Mouse (Mus musculus): Measurements from ENCODE around the gene 6430571L13Rik. TPM values are rescaled to one million over a fixed set of nuclear protein-coding genes. Genes with fewer than 3 reads are reported as not detected.

The 6430571L13Rik gene
- total RNA-seq (2018; cell fraction: chromatin; rRNA removed), result under 1 TPM in 2 of 26 experiments, not detected in 24; 0.33 to 0.34 TPM
- under 1 TPM in 5 of 26 experiments, not detected in 21; 0.05 to 0.07 (median 0.05) TPM for total RNA-seq (2018; cell fraction: cytosol; rRNA removed)
- total RNA-seq (2018; cell fraction: nucleus; rRNA removed), result under 1 TPM in 1 of 26 experiments, not detected in 25; 0.41 TPM
- polyA plus RNA-seq (2018), result not detected in 3 replicates

- peak within 1 kb of the TSS; percentile 24; the same call in 1 of the 2 replicates for H3K4me3 ChIP-seq (ENCODE audit: inconsistent target)
- H3K36me3 ChIP-seq (ENCODE audit: inconsistent target), result no peaks in the 10 kb centered on the region
- H3K79me2 ChIP-seq (ENCODE audit: inconsistent target), result no peaks in the 10 kb centered on the region
- no peak within 1 kb of the TSS for H3K27ac ChIP-seq
- WGBS (ENCODE audit: missing documents), result under 1% methylated on average over 29 of the region's 34 CpGs
These were observed at the start of gene 6430571L13Rik for GRCm38 (mm10) chr9:107340267-107340859. Gene 6430571L13Rik, plus strand, starts transcription at chr9:107340602.

DNA sequence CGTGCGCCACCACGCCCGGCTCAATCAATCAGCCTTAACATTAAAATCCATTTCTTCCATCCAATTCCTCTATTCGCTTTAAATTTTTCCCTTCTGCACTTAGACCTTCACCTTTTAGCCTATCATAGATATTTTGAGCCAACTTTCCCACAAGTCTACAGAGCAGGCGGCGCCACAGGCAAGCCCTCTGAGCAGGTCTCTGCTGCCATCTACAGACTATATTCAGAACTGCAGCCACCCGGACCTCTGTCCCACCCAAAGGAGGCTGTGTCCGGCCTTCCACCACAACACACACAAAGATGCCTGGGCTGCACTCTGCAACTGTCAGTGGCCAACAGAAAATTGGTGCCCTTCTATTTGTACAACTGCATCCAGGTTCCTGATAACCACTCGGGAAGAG is 49.5 kb upstream of the 6430571L13Rik start:
- Histone ChIP-seq H3K79me2 (ENCODE audit: inconsistent target) (peaks cover 32% of the 10 kb centered on the region), H3K27ac (no peak overlapping the region), H3K36me3 (ENCODE audit: inconsistent target) (no peaks in the 10 kb centered on the region), H3K4me3 (ENCODE audit: inconsistent target) (no peak overlapping the region)
- 32% methylated on average over 10 of the region's 10 CpGs for WGBS (ENCODE audit: missing documents)

DNA sequence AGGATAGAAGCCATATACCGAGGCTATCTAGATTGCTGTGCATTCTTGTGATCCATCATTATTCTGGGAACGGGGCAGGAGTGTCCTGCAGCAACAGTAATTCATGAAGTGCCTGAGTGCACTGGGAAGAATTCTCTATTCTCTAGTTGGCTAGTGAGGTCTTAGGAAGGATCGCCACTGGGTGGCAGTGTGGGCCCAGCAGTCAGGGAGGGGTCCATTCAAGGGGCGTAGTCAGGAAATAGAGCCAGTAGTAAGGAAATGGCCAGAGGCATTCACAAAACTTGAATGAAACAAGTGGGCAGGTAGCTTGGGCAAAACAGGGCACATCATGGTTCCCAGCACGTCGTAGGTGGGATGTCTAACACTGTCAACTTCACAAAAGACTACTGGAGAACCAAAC is 46.2 kb upstream of the 6430571L13Rik start:
- Histone ChIP-seq H3K27ac (no peak overlapping the region), H3K79me2 (ENCODE audit: inconsistent target) (no peaks in the 10 kb centered on the region; the same call in 1 of the 2 replicates), H3K36me3 (ENCODE audit: inconsistent target) (no peaks in the 10 kb centered on the region), H3K4me3 (ENCODE audit: inconsistent target) (no peak overlapping the region)
- 11% methylated on average over 6 of the region's 6 CpGs for WGBS (ENCODE audit: missing documents)

GRCm38 (mm10) chr9:107295616-107296015 is 44.8 kb upstream of the 6430571L13Rik start:
- H3K36me3 ChIP-seq (ENCODE audit: inconsistent target), result no peaks in the 10 kb centered on the region
- WGBS (ENCODE audit: missing documents), result 38% methylated on average over 4 of the region's 4 CpGs
- H3K79me2 ChIP-seq (ENCODE audit: inconsistent target), result no peaks in the 10 kb centered on the region
- H3K27ac ChIP-seq, result no peak overlapping the region
- no peak overlapping the region for H3K4me3 ChIP-seq (ENCODE audit: inconsistent target)

- H3K36me3 ChIP-seq (ENCODE audit: inconsistent target), result no peaks in the 10 kb centered on the region
- no peaks in the 10 kb centered on the region for H3K79me2 ChIP-seq (ENCODE audit: inconsistent target)
- no peak within 1 kb of the TSS for H3K27ac ChIP-seq
- peak within 1 kb of the TSS; percentile 50 for H3K4me3 ChIP-seq (ENCODE audit: inconsistent target)
These were observed 44.6 kb upstream of the 6430571L13Rik start, which contains the start of gene Cish for GRCm38 (mm10) chr9:107296016-107296040. Gene Cish, plus strand, starts transcription at chr9:107296026.

DNA sequence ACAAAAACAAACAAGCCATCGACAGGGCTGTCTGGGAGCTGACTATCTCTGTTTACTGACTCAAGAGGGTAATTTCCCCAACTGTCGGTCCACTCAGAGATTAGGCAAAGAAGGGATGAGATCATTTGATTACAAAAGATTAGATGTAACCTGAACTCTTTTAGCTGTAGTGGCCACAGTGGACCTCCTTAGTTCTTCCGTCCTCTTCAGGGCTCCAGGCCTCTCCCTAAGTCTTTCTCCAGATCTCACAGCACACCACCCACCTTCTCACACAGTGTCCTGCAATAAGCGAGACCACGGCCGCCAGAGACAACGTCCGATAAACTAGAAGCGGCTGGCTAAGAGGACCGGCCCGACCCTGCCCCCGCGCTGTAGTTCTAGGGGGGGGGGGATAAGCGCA is 44.4 kb upstream of the 6430571L13Rik start:
- H3K27ac ChIP-seq, result no peak overlapping the region
- H3K4me3 ChIP-seq (ENCODE audit: inconsistent target), result peak overlapping the region; percentile 50
- 3% methylated on average over 14 of the region's 14 CpGs for WGBS (ENCODE audit: missing documents)
- no peaks in the 10 kb centered on the region for H3K79me2 ChIP-seq (ENCODE audit: inconsistent target)
- no peaks in the 10 kb centered on the region for H3K36me3 ChIP-seq (ENCODE audit: inconsistent target)

DNA sequence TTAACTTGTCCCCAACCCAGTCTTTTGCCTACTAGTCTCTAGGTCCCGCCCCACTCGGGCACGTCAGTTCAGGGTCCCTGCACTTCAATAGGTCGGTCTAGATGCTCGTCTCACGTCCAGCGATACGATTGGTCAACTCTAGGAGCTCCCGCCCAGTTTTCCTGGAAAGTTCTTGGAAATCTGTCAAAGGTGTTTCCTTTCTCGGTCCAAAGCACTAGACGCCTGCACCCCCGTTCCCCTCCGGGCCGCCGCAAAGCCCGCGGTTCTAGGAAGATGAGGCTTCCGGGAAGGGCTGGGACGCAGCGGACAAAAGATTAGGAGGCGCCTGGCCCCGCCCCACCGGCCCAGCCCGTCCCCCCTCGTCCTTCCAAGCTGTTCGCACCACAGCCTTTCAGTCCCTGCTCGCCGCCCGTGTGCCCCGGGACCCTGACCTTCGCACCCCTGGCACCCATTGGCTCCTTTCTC is 43.9 kb upstream of the 6430571L13Rik start:
- Histone ChIP-seq H3K27ac (no peak overlapping the region), H3K4me3 (ENCODE audit: inconsistent target) (peak overlapping the region; percentile 50), H3K79me2 (ENCODE audit: inconsistent target) (no peaks in the 10 kb centered on the region), H3K36me3 (ENCODE audit: inconsistent target) (no peaks in the 10 kb centered on the region)
- WGBS (ENCODE audit: missing documents), result 2% methylated on average over 30 of the region's 31 CpGs

- no peaks in the 10 kb centered on the region for H3K79me2 ChIP-seq (ENCODE audit: inconsistent target)
These were observed 43.3 kb upstream of the 6430571L13Rik start for GRCm38 (mm10) chr9:107297059-107297458.

DNA sequence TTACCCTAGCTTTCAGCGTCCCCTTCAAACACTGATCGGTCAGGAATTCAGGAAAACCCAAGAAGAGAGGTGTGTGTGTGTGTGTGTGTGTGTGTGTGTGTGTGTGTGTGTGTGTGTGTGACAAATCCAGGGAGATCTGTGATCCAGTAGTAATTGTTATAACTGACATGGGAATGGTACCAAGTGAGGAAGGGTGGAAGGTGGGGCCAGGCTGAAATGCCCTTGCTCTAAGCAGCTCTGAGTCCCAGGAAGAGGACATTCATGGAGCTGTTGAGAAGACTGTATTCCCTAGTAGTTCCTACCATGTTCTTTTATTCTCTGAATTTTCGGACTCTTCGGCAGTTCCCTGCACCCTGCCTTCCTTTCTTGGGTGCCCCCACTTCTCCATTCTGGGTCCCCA is 42.7 kb upstream of the 6430571L13Rik start:
- Histone ChIP-seq H3K27ac (no peak overlapping the region), H3K36me3 (ENCODE audit: inconsistent target) (no peaks in the 10 kb centered on the region), H3K79me2 (ENCODE audit: inconsistent target) (no peaks in the 10 kb centered on the region), H3K4me3 (ENCODE audit: inconsistent target) (no peak overlapping the region)
- WGBS (ENCODE audit: missing documents), result 74% methylated on average over 3 of the region's 4 CpGs

More at GRCm38 (mm10) chr9:107297059-107297458, 43.3 kb upstream of the 6430571L13Rik start:
- H3K4me3 ChIP-seq (ENCODE audit: inconsistent target), result peak overlapping the region; percentile 50
- H3K27ac ChIP-seq, result no peak overlapping the region
- H3K36me3 ChIP-seq (ENCODE audit: inconsistent target), result no peaks in the 10 kb centered on the region
- 8% methylated on average over 16 of the region's 16 CpGs for WGBS (ENCODE audit: missing documents)

- no peak overlapping the region for H3K27ac ChIP-seq
- H3K4me3 ChIP-seq (ENCODE audit: inconsistent target), result no peak overlapping the region
- no peaks in the 10 kb centered on the region for H3K36me3 ChIP-seq (ENCODE audit: inconsistent target)
- H3K79me2 ChIP-seq (ENCODE audit: inconsistent target), result no peaks in the 10 kb centered on the region
- WGBS (ENCODE audit: missing documents), result 73% methylated on average over 8 of the region's 8 CpGs
These were observed 42.2 kb upstream of the 6430571L13Rik start for GRCm38 (mm10) chr9:107298059-107298780.

- Histone ChIP-seq H3K79me2 (ENCODE audit: inconsistent target) (no peaks in the 10 kb centered on the region), H3K27ac (no peak overlapping the region), H3K36me3 (ENCODE audit: inconsistent target) (no peaks in the 10 kb centered on the region), H3K4me3 (ENCODE audit: inconsistent target) (no peak overlapping the region)
- WGBS (ENCODE audit: missing documents), result 81% methylated on average over 6 of the region's 6 CpGs
These were observed 41.5 kb upstream of the 6430571L13Rik start for GRCm38 (mm10) chr9:107298876-107299275.

DNA sequence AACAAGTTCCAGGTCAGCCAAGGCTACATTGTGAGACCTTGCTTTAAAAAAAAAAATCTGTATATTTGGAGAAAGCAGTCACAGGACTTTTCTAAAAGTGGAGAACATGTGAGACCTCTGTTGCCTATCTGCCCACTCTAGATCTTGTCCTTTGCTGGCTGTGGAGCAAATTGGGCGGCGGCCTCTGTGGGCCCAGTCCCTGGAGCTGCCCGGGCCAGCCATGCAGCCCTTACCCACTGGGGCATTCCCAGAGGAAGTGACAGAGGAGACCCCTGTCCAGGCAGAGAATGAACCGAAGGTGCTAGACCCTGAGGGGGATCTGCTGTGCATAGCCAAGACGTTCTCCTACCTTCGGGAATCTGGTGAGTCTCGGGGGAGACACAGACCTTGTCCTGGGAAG is 40.6 kb upstream of the 6430571L13Rik start:
- 99% methylated on average over 7 of the region's 7 CpGs for WGBS (ENCODE audit: missing documents)
- no peak overlapping the region for H3K4me3 ChIP-seq (ENCODE audit: inconsistent target)
- no peak overlapping the region for H3K27ac ChIP-seq
- no peaks in the 10 kb centered on the region for H3K79me2 ChIP-seq (ENCODE audit: inconsistent target)
- H3K36me3 ChIP-seq (ENCODE audit: inconsistent target), result no peaks in the 10 kb centered on the region

GRCm38 (mm10) chr9:107300224-107300973 is 40.0 kb upstream of the 6430571L13Rik start:
- Histone ChIP-seq H3K79me2 (ENCODE audit: inconsistent target) (no peaks in the 10 kb centered on the region), H3K4me3 (ENCODE audit: inconsistent target) (no peak overlapping the region), H3K36me3 (ENCODE audit: inconsistent target) (no peaks in the 10 kb centered on the region), H3K27ac (no peak overlapping the region)
- 88% methylated on average over 30 of the region's 30 CpGs for WGBS (ENCODE audit: missing documents)

DNA sequence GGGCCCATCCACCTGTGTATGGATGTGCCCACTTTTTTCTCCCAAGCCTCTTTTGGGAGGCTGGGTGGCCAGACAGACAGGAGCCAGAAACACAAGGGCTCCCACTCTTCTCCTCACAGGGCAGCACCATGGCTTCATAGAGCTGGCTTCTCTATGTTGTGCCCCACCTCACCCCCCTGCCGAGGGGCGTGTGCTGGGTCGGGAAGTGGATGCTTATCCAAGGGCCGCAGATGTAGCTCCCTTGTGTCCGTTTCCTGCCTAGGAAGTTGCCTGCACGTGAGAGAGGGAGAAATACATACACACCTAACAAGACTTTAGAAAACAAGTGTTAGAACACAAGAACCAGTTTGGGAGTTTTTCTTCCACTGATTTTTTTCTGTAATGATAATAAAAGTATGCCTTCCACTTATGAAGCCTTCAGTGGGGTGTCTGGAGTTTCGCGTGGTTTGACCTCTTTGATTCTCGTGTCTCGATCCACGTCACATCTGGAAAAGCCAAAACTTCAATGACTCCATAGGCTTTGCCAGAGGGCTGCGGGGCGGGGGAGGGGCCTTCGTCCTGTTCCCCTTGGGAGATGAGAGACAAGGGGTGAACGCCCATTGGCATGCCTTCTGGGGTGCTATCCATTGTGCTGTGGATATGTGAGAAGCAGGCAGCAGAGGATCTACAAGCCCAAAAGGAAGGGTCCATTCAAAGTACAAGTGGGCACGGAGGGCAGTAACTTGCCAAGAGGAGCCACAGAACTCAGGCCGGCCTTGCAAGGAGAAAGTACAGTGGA is 38.7 kb upstream of the 6430571L13Rik start:
- H3K4me3 ChIP-seq (ENCODE audit: inconsistent target), result no peak overlapping the region
- H3K36me3 ChIP-seq (ENCODE audit: inconsistent target), result no peaks in the 10 kb centered on the region
- WGBS (ENCODE audit: missing documents), result 93% methylated on average over 17 of the region's 17 CpGs
- no peak overlapping the region for H3K27ac ChIP-seq
- no peaks in the 10 kb centered on the region for H3K79me2 ChIP-seq (ENCODE audit: inconsistent target)

All from macrophage (primary cell).